Mouse (Mus musculus) heart, embryonic 14.5 days (tissue): ENCODE data around the gene B3gnt6. TPM values are rescaled to one million over a fixed set of nuclear protein-coding genes. Genes with fewer than 3 reads are reported as not detected.
A peak's percentile ranks its signal among the peaks of the same experiment; 100 is the strongest.
"Not testable (repeated sequence)": the region's sequence is repeated elsewhere in the genome, so short reads cannot be mapped to it uniquely, and the experiment has no call there.

Experiments
- ATAC-seq: fragments of 200-750 bp; cut with Nextera tagmentation; 2 replicates; pipeline ENCODE4 v1.8.0; 2017; ENCODE audit warnings: low read depth, moderate TSS enrichment; ENCODE audit not compliant: insufficient number of reproducible peaks, insufficient read depth, low FRiP score
- H3K27ac ChIP-seq, 2 experiments: fragments of 200-500 bp in 1 of 2; fragments of 300-500 bp in 1 of 2; sonication (generic) in 1 of 2; replicated peaks in 1 of 2; 2 replicates each; pipeline ENCODE4 v1.5.1; 2012 to 2014; ENCODE audit warnings: low read depth in 2 of 2, low read length in 2 of 2, control low read depth in 1 of 2, mild to moderate bottlenecking in 1 of 2, mixed read lengths in 1 of 2; ENCODE audit not compliant: control insufficient read depth in 1 of 2, insufficient read depth in 1 of 2
- H3K27me3 ChIP-seq: fragments of 300-500 bp; sonication (generic); 2 replicates; pipeline ENCODE4 v1.6.1; 2014; ENCODE audit warnings: mild to moderate bottlenecking, low read length, control low read depth; ENCODE audit not compliant: control insufficient read depth, insufficient read depth
- H3K36me3 ChIP-seq: fragments of 300-500 bp; sonication (generic); 2 replicates; pipeline ENCODE4 v1.6.1; 2014; ENCODE audit warnings: mild to moderate bottlenecking, control low read depth, low read length, mixed read lengths; ENCODE audit not compliant: control insufficient read depth, insufficient read depth
- H3K4me1 ChIP-seq, 2 experiments: fragments of 200-500 bp in 1 of 2; fragments of 300-500 bp in 1 of 2; sonication (generic) in 1 of 2; 2 replicates each; pipeline ENCODE4 v1.6.1; 2012 to 2014; ENCODE audit warnings: low read length in 2 of 2, control low read depth in 1 of 2, mixed read lengths in 1 of 2; ENCODE audit not compliant: control insufficient read depth in 2 of 2, insufficient read depth in 2 of 2
- H3K4me2 ChIP-seq: fragments of 300-500 bp; sonication (generic); 2 replicates; pipeline ENCODE4 v1.6.1; 2014; ENCODE audit warnings: mild to moderate bottlenecking, low read length
- H3K4me3 ChIP-seq, 2 experiments: fragments of 200-500 bp in 1 of 2; fragments of 300-500 bp in 1 of 2; sonication (generic) in 1 of 2; 2 replicates each; pipeline ENCODE4 v1.5.1; 2012 to 2014; ENCODE audit warnings: low read length in 2 of 2, mild to moderate bottlenecking in 2 of 2, control low read depth in 1 of 2, low read depth in 1 of 2, moderate library complexity in 1 of 2; ENCODE audit not compliant: control insufficient read depth in 1 of 2, insufficient read depth in 1 of 2
- H3K9ac ChIP-seq: fragments of 300-500 bp; sonication (generic); 2 replicates; pipeline ENCODE4 v1.6.1; 2014; ENCODE audit warnings: mild to moderate bottlenecking, low read length
- H3K9me3 ChIP-seq: fragments of 300-500 bp; sonication (generic); 2 replicates; pipeline ENCODE4 v1.6.1; 2016; ENCODE audit warnings: low read length, control low read depth; ENCODE audit not compliant: control insufficient read depth
- WGBS: fragments of 180-500 bp; shearing (Covaris S2); extraction: QIAGEN DNeasy Blood & Tissue Kit; methylation state at CpG from one replicate; pipeline ENCODE4 v1.1.7; 2014; 5-methylcytosine and 5-hydroxymethylcytosine counted together
- polyA plus RNA-seq: library from polyadenylated mRNA; unstranded; fragments of >200 nt; fragmentation: Nextera tagmentation; extraction: Ambion mirVana; gene quantifications from 2 replicates; pipeline ENCODE4 v1.2.1, GENCODE M21; 2014

Gene B3gnt6
- polyA plus RNA-seq, 1 experiment from 2014 or later: 0.11 TPM

DNA sequence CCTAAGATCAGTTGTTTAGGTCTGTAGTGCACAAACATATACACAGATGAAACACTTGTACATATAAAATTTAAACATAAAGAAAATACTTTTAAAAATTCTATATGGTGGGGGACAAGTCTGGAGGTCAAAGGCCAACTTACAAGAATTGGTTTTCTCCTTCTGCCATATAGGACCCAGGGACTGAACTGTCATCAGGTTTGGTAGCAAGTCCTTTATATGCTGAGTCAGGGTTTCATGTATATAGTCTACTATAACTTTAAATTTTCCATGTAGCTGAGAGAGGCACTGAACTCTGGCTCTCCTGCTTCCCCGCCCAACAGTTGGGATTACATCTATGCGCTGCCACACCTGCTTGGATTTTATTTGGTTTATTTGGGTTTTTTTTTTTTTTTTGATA is 11.0 kb downstream of the B3gnt6 start:
- H3K4me3 ChIP-seq: no peak overlapping the region
- H3K9ac ChIP-seq: no peak overlapping the region
- H3K9me3 ChIP-seq: no peaks in the 10 kb centered on the region
- WGBS: 98% methylated on average over 2 of the region's 2 CpGs
- H3K36me3 ChIP-seq: no peaks in the 10 kb centered on the region
- H3K4me2 ChIP-seq: no peak overlapping the region
- ATAC-seq: no peak
- peaks cover 14% of the 10 kb centered on the region for H3K27me3 ChIP-seq
- no peaks in the 10 kb centered on the region; a peak in 1 of 4 replicates for H3K4me1 ChIP-seq
- no peak overlapping the region for H3K27ac ChIP-seq

DNA sequence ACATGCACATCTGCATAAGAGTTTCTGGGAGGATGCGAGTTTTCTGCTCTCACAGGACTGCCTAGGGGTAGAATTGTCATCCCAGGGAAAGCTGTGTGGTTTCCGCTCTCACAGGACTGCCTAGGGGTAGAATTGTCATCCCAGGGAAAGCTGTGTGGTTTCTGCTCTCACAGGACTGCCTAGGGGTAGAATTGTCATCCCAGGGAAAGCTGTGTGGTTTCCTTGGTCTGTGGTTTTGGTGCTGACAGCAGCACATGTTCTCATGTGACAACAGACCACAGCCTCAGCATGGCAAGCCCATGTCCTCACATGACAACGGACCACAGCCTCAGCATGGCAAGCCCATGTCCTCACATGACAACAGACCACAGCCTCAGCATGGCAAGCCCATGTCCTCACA is 11.9 kb downstream of the B3gnt6 start:
- H3K4me3 ChIP-seq, H3K4me1 ChIP-seq, H3K9ac ChIP-seq, H3K36me3 ChIP-seq, H3K27ac ChIP-seq, H3K9me3 ChIP-seq, ATAC-seq, H3K4me2 ChIP-seq, H3K27me3 ChIP-seq: not testable (repeated sequence)
- 81% methylated on average over 3 of the region's 3 CpGs for WGBS

DNA sequence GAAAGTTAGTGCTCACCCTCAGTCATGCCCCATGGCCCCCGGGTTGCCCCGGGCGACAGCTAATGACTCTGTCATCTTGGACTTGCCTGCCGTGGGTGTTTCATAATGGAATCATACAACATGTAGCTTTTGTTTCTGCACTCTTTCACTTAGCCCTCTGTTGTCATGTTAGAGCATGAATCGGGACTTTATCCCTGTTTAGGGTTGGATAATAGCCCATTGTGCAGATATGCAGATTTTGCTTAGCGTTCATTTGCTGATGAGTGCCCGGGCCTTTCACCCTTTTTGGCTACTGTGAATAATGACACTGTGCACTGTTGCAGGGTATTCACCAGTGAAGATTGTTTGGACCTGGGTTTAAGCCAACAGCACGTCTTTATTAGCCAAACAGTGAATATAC is 12.6 kb downstream of the B3gnt6 start:
- Histone ChIP-seq H3K4me3 (no peak overlapping the region), H3K9ac (no peak overlapping the region), H3K27ac (no peak overlapping the region), H3K4me1 (peaks cover 0 to 3% of the 10 kb centered on the region in 2 experiments; a peak in 1 of 4 replicates), H3K4me2 (no peak overlapping the region), H3K27me3 (no peaks in the 10 kb centered on the region; the same call in 1 of the 2 replicates), H3K36me3 (no peaks in the 10 kb centered on the region), H3K9me3 (no peaks in the 10 kb centered on the region)
- no peak for ATAC-seq
- WGBS: 79% methylated on average over 8 of the region's 8 CpGs

DNA sequence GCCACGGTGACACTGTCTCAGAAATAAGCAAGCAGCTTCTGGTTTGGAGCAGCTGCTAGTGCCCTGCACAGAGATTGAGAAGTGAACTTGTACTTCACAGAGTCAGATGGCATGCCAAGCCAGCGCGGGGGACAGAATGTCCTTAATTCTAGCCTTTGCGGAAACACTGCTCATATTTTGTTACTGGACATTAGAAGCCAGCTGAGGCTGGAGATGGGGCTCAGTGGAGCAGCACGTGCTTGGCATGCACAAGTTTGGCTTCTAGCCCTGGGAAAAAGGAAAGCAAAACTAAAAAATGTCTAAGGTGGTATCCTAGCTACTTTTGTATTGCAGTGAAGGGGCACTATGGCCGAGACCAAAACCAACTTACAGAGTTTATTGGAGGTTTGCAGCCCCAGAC is 14.0 kb downstream of the B3gnt6 start:
- no peaks in the 10 kb centered on the region for H3K9me3 ChIP-seq
- no peak overlapping the region for H3K4me3 ChIP-seq
- ATAC-seq: no peak
- H3K36me3 ChIP-seq: no peaks in the 10 kb centered on the region
- H3K27me3 ChIP-seq: no peaks in the 10 kb centered on the region
- 74% methylated on average over 6 of the region's 6 CpGs for WGBS
- H3K9ac ChIP-seq: no peak overlapping the region
- peaks cover 0 to 5% of the 10 kb centered on the region in 2 experiments; a peak in 1 of 4 replicates for H3K4me1 ChIP-seq
- no peak overlapping the region for H3K4me2 ChIP-seq
- no peak overlapping the region for H3K27ac ChIP-seq

DNA sequence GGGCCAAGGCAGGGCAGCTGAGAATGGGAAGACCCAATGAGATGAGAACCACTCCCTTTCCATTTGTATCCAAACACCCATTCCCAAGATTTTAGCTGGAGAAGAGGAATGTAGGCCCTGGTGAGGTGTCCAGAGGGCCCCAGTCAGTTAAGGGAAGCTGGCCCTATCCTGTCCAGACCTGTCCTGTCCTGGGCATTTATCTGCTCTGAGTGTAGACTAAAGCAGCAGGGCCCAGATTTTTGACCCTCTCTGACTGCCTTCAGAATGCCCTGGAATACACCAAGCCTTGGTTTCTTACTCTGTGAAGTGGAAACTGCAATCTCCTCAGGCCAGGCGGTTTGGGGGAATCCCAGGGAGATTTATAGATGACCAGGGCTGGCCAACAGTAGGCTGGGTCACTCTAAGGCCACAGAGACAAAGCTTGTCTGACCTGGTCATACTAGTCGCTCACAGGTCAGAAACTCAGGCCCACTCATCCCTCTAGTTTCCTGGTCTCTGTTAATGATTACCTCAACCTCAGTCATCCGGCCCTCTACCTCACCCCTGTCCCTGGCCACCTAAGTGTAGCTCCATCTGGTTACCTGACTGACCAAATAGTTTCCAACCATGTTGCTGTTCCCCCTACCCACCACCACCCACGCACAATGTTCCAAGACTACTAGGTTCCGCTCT is 20.6 kb downstream of the B3gnt6 start:
- Histone ChIP-seq H3K9me3 (no peaks in the 10 kb centered on the region), H3K4me2 (peak overlapping the region; percentile 90), H3K9ac (peak overlapping the region; percentile 75), H3K4me3 (peak overlapping the region; percentile 63 to 76), H3K27me3 (no peaks in the 10 kb centered on the region), H3K27ac (0 out of 4 replicates have a peak overlapping the region, but pooled peaks of 1 of the 2 experiments have one; percentile 15), H3K4me1 (peaks cover 0 to 17% of the 10 kb centered on the region in 2 experiments; a peak in 3 of 4 replicates), H3K36me3 (no peaks in the 10 kb centered on the region)
- WGBS: 87% methylated on average over 5 of the region's 5 CpGs
- ATAC-seq: peak; percentile 31

DNA sequence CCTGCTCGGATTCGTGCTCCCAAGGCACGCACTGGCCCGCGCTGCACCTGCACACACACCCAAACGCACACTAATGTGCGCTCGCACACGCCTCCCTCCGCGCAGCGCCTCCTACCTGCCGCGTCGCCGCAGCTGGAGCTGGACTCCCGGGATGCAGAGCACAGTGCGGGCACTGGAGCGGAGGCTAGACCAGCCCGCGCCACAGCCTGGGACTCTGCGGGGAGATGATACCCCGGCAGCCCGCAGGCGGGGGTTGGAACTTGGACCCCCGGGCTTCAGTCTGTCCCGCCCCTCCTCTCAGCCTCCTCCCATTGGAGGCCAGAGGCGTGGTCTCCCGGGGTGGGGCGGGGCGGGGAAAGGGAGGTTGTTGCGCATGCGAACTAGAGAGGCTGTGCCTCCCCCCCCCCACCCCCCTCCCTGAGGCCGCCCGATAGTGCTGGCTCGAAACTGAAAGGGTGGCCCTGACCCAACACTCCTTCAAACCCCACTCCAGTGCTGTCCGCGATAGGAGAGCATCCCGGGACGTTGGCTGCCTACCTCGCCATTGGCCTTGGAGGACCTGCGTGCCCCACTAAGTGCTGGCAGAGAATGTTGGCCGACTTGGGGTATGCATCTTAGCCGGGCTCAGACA is 21.2 kb downstream of the B3gnt6 start, which contains the start of gene Capn5:
Gene Capn5 (minus strand): TSS at position 346 of the 631 bp plus-strand sequence.
- 1% methylated on average over 40 of the region's 44 CpGs for WGBS
- H3K27ac ChIP-seq: 0 out of 4 replicates have a peak within 1 kb of the TSS, but pooled peaks of 1 of the 2 experiments have one; percentile 15
- peak within 1 kb of the TSS; percentile 90 for H3K4me2 ChIP-seq
- no peaks in the 10 kb centered on the region for H3K9me3 ChIP-seq
- no peaks in the 10 kb centered on the region for H3K27me3 ChIP-seq
- no peaks in the 10 kb centered on the region for H3K36me3 ChIP-seq
- peaks cover 0 to 17% of the 10 kb centered on the region in 2 experiments; a peak in 3 of 4 replicates for H3K4me1 ChIP-seq
- ATAC-seq: peak; percentile 83
- H3K4me3 ChIP-seq: peak within 1 kb of the TSS; percentile 63 to 76
- peak within 1 kb of the TSS; percentile 75 for H3K9ac ChIP-seq

DNA sequence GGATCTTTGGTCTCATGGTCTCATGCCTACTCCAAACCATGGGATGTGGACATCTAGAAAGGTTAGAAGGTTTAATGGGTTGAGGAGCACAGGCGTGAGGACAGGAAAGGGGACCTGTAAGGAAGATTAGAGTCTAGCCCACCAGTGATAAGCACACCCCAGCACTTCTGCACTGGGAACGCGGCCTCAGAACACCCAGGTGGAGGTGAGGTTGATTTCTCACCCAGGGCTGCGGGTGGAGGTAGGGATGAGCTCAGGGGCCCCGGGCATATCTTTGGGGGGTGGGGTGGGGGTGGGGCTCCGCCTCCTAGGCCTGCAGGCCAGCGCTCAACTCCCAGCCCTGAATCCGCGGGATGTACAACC is 21.7 kb downstream of the B3gnt6 start:
- H3K27ac ChIP-seq: no peak overlapping the region
- WGBS: 4% methylated on average over 9 of the region's 9 CpGs

More for the DNA sequence above, 21.7 kb downstream of the B3gnt6 start:
- no peaks in the 10 kb centered on the region for H3K27me3 ChIP-seq
- peaks cover 0 to 17% of the 10 kb centered on the region in 2 experiments; a peak in 3 of 4 replicates for H3K4me1 ChIP-seq
- peak overlapping the region; percentile 63 to 76 for H3K4me3 ChIP-seq
- peak overlapping the region; percentile 90 for H3K4me2 ChIP-seq
- ATAC-seq: no peak
- H3K9ac ChIP-seq: peak overlapping the region; percentile 75
- H3K36me3 ChIP-seq: no peaks in the 10 kb centered on the region
- H3K9me3 ChIP-seq: no peaks in the 10 kb centered on the region
